Mouse (Mus musculus) c-Kit-positive CD71-positive TER-119-negative erythroid progenitor cells, embryonic 14.5 days (primary cell): ENCODE data around the gene Inafm1.
A peak's percentile ranks its signal among the peaks of the same experiment; 100 is the strongest.
"Not testable (repeated sequence)": the region's sequence is repeated elsewhere in the genome, so short reads cannot be mapped to it uniquely, and the experiment has no call there.

Experiments
- DNase-seq: peaks from one replicate; pipeline ENCODE4 v3.0.0-alpha.2; 2013; ENCODE audit warnings: low read depth

The Inafm1 gene

GRCm38 (mm10) chr7:16297616-16298015 is 24.2 kb upstream of the Inafm1 start:
- no peak for DNase-seq

- DNase-seq, result peak; percentile 74
These were observed 23.5 kb upstream of the Inafm1 start for GRCm38 (mm10) chr7:16296766-16297390.

- peak; percentile 61 for DNase-seq
These were observed 22.7 kb upstream of the Inafm1 start for GRCm38 (mm10) chr7:16296146-16296545.

GRCm38 (mm10) chr7:16295321-16295900 is 22.0 kb upstream of the Inafm1 start:
- peak; percentile 81 for DNase-seq

GRCm38 (mm10) chr7:16294837-16295236 is 21.4 kb upstream of the Inafm1 start:
- peak; percentile 96 for DNase-seq

GRCm38 (mm10) chr7:16294346-16294745 is 20.9 kb upstream of the Inafm1 start:
- peak; percentile 77 for DNase-seq

- DNase-seq, result no peak
These were observed 14.4 kb upstream of the Inafm1 start for GRCm38 (mm10) chr7:16287791-16288190.

GRCm38 (mm10) chr7:16287016-16287415 is 13.6 kb upstream of the Inafm1 start:
- DNase-seq, result no peak

GRCm38 (mm10) chr7:16286026-16286961 is 12.9 kb upstream of the Inafm1 start, which contains the start of gene Ccdc9:
Gene Ccdc9, minus strand, starts transcription at chr7:16286795.
- DNase-seq, result peak; percentile 99

GRCm38 (mm10) chr7:16285450-16286025 is 12.1 kb upstream of the Inafm1 start:
- no peak for DNase-seq

GRCm38 (mm10) chr7:16284904-16285303 is 11.5 kb upstream of the Inafm1 start:
- DNase-seq, result no peak

GRCm38 (mm10) chr7:16284001-16284400 is 10.6 kb upstream of the Inafm1 start:
- no peak for DNase-seq

- no peak for DNase-seq
These were observed 8.9 kb upstream of the Inafm1 start for GRCm38 (mm10) chr7:16282334-16282733.

- no peak for DNase-seq
These were observed 7.3 kb upstream of the Inafm1 start for GRCm38 (mm10) chr7:16280721-16281120.

GRCm38 (mm10) chr7:16274922-16275890 is 1.8 kb upstream of the Inafm1 start:
- DNase-seq, result no peak

- peak; percentile 71 for DNase-seq
These were observed 336 bp upstream of the Inafm1 start for GRCm38 (mm10) chr7:16273766-16274140.

GRCm38 (mm10) chr7:16272681-16273080 is 736 bp downstream of the Inafm1 start:
- DNase-seq, result peak; percentile 70

GRCm38 (mm10) chr7:16271139-16271538 is 2.3 kb downstream of the Inafm1 start:
- no peak for DNase-seq

- not testable (repeated sequence) for DNase-seq
These were observed 6.8 kb downstream of the Inafm1 start for GRCm38 (mm10) chr7:16266593-16266992.

GRCm38 (mm10) chr7:16265856-16266255 is 7.6 kb downstream of the Inafm1 start:
- no peak for DNase-seq

- DNase-seq, result no peak
These were observed 9.6 kb downstream of the Inafm1 start for GRCm38 (mm10) chr7:16263843-16264242.
